Comparison of ENCODE assay signal across 10 mouse cellular contexts in genomic region chr9:32478087-32478486, GRCm38 (mm10).
DNase-seq lines count a peak whose midpoint lies in the region; ATAC-seq lines count a peak whose summit lies in the region.
"Had no signal": no experiment of that assay in that cellular context is flagged by ENCODE, and none has a peak within 500 bp of the region (broad histone marks: within the 10 kb centered on the region; RNA-seq: fewer than 3 reads in every experiment).

No protein-coding gene starts in this region.

- no peak overlapping the region for H3K4me2 ChIP-seq in hindbrain, embryonic 14.5 days (replicated peaks)
- H3K4me2 ChIP-seq in midbrain, embryonic 16.5 days (ENCODE audit: low read length) = no peak overlapping the region
- no peak overlapping the region for H3K4me2 ChIP-seq in midbrain, embryonic 13.5 days (replicated peaks)
- H3K4me2 ChIP-seq: embryonic facial prominence, embryonic 13.5 days; limb, embryonic 15.5 days; stomach, embryonic 15.5 days had no signal

- peaks cover 91% of the 10 kb centered on the region for H3K79me2 ChIP-seq in macrophage (ENCODE audit: inconsistent target)

- WGBS in hindbrain, embryonic 14.5 days = 23% methylated on average over 2 of the region's 2 CpGs
- 65% methylated on average over 2 of the region's 2 CpGs for WGBS in hindbrain, embryonic 10.5 days
- 46% methylated on average over 2 of the region's 2 CpGs for WGBS in midbrain, embryonic 16.5 days
- 67% methylated on average over 2 of the region's 2 CpGs for WGBS in midbrain, embryonic 13.5 days
- 76% methylated on average over 2 of the region's 2 CpGs for WGBS in macrophage (ENCODE audit: missing documents)

- H3K27me3 ChIP-seq in hindbrain, embryonic 14.5 days (ENCODE audit: control insufficient read depth, insufficient read depth, low read length) = no peaks in the 10 kb centered on the region
- H3K27me3 ChIP-seq in hindbrain, embryonic 10.5 days (ENCODE audit: insufficient read depth, poor library complexity, severe bottlenecking) = no peaks in the 10 kb centered on the region
- H3K27me3 ChIP-seq in midbrain, embryonic 16.5 days (ENCODE audit: control insufficient read depth, insufficient read depth, low read depth, low read length) = no peaks in the 10 kb centered on the region
- H3K27me3 ChIP-seq in midbrain, embryonic 13.5 days = 0 out of 2 replicates have a peak, but pooled peaks cover 3% of the 10 kb centered on the region
- H3K27me3 ChIP-seq: embryonic facial prominence, embryonic 13.5 days; limb, embryonic 15.5 days; stomach, embryonic 15.5 days had no signal

- no peak for ATAC-seq in hindbrain, embryonic 14.5 days (ENCODE audit: low FRiP score)
- peak; percentile 76 for ATAC-seq in midbrain, embryonic 16.5 days
- ATAC-seq in midbrain, embryonic 13.5 days = no peak

- no peak overlapping the region for H3K27ac ChIP-seq in hindbrain, embryonic 14.5 days
- no peak overlapping the region for H3K27ac ChIP-seq in hindbrain, embryonic 10.5 days
- H3K27ac ChIP-seq in midbrain, embryonic 16.5 days (ENCODE audit: low read length) = no peak overlapping the region
- H3K27ac ChIP-seq in midbrain, embryonic 13.5 days = no peak overlapping the region
- peak overlapping the region; percentile 92 for H3K27ac ChIP-seq in macrophage
- H3K27ac ChIP-seq: embryonic facial prominence, embryonic 13.5 days; limb, embryonic 15.5 days; stomach, embryonic 15.5 days had no signal

- H3K36me3 ChIP-seq in hindbrain, embryonic 14.5 days (replicated peaks; ENCODE audit: control insufficient read depth, insufficient read depth) = no peaks in the 10 kb centered on the region
- H3K36me3 ChIP-seq in hindbrain, embryonic 10.5 days = no peaks in the 10 kb centered on the region
- no peaks in the 10 kb centered on the region for H3K36me3 ChIP-seq in midbrain, embryonic 16.5 days (ENCODE audit: control insufficient read depth, insufficient read depth, low read length)
- H3K36me3 ChIP-seq in midbrain, embryonic 13.5 days = no peaks in the 10 kb centered on the region
- peaks cover 18% of the 10 kb centered on the region; the same call in 1 of the 2 replicates for H3K36me3 ChIP-seq in macrophage (ENCODE audit: inconsistent target)
- H3K36me3 ChIP-seq: stomach, embryonic 15.5 days had no signal

- H3K4me3 ChIP-seq in hindbrain, embryonic 14.5 days (replicated peaks; ENCODE audit: low read length) = no peak overlapping the region
- H3K4me3 ChIP-seq in hindbrain, embryonic 10.5 days = no peak overlapping the region
- no peak overlapping the region for H3K4me3 ChIP-seq in midbrain, embryonic 16.5 days (ENCODE audit: low read depth, low read length)
- no peak overlapping the region for H3K4me3 ChIP-seq in midbrain, embryonic 13.5 days (replicated peaks)
- H3K4me3 ChIP-seq in macrophage (ENCODE audit: inconsistent target) = no peak overlapping the region
- H3K4me3 ChIP-seq: embryonic facial prominence, embryonic 13.5 days; limb, embryonic 15.5 days; stomach, embryonic 15.5 days had no signal

- H3K4me1 ChIP-seq in hindbrain, embryonic 14.5 days (replicated peaks; ENCODE audit: control insufficient read depth, insufficient read depth, low read length) = no peaks in the 10 kb centered on the region
- H3K4me1 ChIP-seq in hindbrain, embryonic 10.5 days (replicated peaks) = peaks cover 5% of the 10 kb centered on the region
- peaks cover 8% of the 10 kb centered on the region; the same call in 1 of the 2 replicates for H3K4me1 ChIP-seq in midbrain, embryonic 16.5 days (ENCODE audit: control insufficient read depth, insufficient read depth, low read length)
- peaks cover 8% of the 10 kb centered on the region for H3K4me1 ChIP-seq in midbrain, embryonic 13.5 days (replicated peaks)

- H3K9me3 ChIP-seq in hindbrain, embryonic 14.5 days (ENCODE audit: control insufficient read depth, low read length) = no peaks in the 10 kb centered on the region
- no peaks in the 10 kb centered on the region for H3K9me3 ChIP-seq in hindbrain, embryonic 10.5 days
- no peaks in the 10 kb centered on the region for H3K9me3 ChIP-seq in midbrain, embryonic 16.5 days (replicated peaks; ENCODE audit: control insufficient read depth, low read length, poor library complexity, severe bottlenecking)
- no peaks in the 10 kb centered on the region for H3K9me3 ChIP-seq in midbrain, embryonic 13.5 days
- H3K9me3 ChIP-seq: embryonic facial prominence, embryonic 13.5 days; limb, embryonic 15.5 days; stomach, embryonic 15.5 days had no signal

- H3K9ac ChIP-seq in hindbrain, embryonic 14.5 days = no peak overlapping the region
- no peak overlapping the region for H3K9ac ChIP-seq in midbrain, embryonic 16.5 days (ENCODE audit: low read depth, low read length)
- H3K9ac ChIP-seq in midbrain, embryonic 13.5 days (replicated peaks) = no peak overlapping the region
- H3K9ac ChIP-seq: embryonic facial prominence, embryonic 13.5 days; limb, embryonic 15.5 days; stomach, embryonic 15.5 days had no signal

- peak; percentile 27 for DNase-seq in hindbrain, embryonic 14.5 days (ENCODE audit: low spot score)
- no peak for DNase-seq in hindbrain, embryonic 10.5 days (ENCODE audit: low spot score)
- peak; percentile 6 for DNase-seq in brain, embryonic 18.5 days (ENCODE audit: low read depth, low spot score)
- no peak for DNase-seq in frontal cortex, postnatal 10 days (ENCODE audit: low spot score in 2 of 2)

Comparison
In these comparisons a context has a peak if more than half of its experiments do, and no peak if none do; other contexts are left out.
1. DNase-seq: peak in hindbrain, embryonic 14.5 days (single experiment) and brain, embryonic 18.5 days (single experiment); none in hindbrain, embryonic 10.5 days (single experiment) and frontal cortex, postnatal 10 days (0 of 2).